Mouse (Mus musculus): ENCODE measurements at regions not wholly inside any gene's neighbourhood (a gene's known extent, or its start where the extent isn't known, plus 50 kb on each side); places are given as distances from the start of the nearest gene placed in this dataset.

GRCm38 (mm10) chr8:77829764-77830163, 105.5 kb upstream of the Ednra start:
- peak; percentile 81 for DNase-seq (ENCODE audit: low spot score)
- H3K4me3 ChIP-seq (ENCODE audit: low read depth, low read length): no peak overlapping the region
- peak overlapping the region; percentile 6; the same call in 1 of the 2 replicates for H3K4me2 ChIP-seq (ENCODE audit: low read depth, low read length)
- peak overlapping the region; percentile 84 for H3K27ac ChIP-seq (replicated peaks; ENCODE audit: low read depth, low read length)
- no peaks in the 10 kb centered on the region for H3K27me3 ChIP-seq (ENCODE audit: control insufficient read depth, insufficient read depth, low read length)
- ATAC-seq (replicated peaks; ENCODE audit: insufficient number of reproducible peaks, low FRiP score, low TSS enrichment, low read depth): peak; percentile 49
- H3K9ac ChIP-seq (replicated peaks; ENCODE audit: low read length): 0 out of 2 replicates have a peak overlapping the region, but pooled peaks have one; percentile 2
- peaks cover 3% of the 10 kb centered on the region for H3K4me1 ChIP-seq (ENCODE audit: control insufficient read depth, insufficient read depth, low read length)
- H3K9me3 ChIP-seq (replicated peaks; ENCODE audit: control insufficient read depth, low read length): no peaks in the 10 kb centered on the region
- WGBS: 32% methylated on average over 5 of the region's 5 CpGs
- no peaks in the 10 kb centered on the region for H3K36me3 ChIP-seq (replicated peaks; ENCODE audit: control insufficient read depth, insufficient read depth, low read depth, low read length)

GRCm38 (mm10) chr8:77834283-77834682, 110.0 kb upstream of the Ednra start:
- Histone ChIP-seq H3K9me3 (replicated peaks; ENCODE audit: control insufficient read depth, low read length) (no peaks in the 10 kb centered on the region), H3K36me3 (replicated peaks; ENCODE audit: control insufficient read depth, insufficient read depth, low read depth, low read length) (no peaks in the 10 kb centered on the region), H3K27me3 (ENCODE audit: control insufficient read depth, insufficient read depth, low read length) (no peaks in the 10 kb centered on the region), H3K4me2 (ENCODE audit: low read depth, low read length) (no peak overlapping the region), H3K4me3 (ENCODE audit: low read depth, low read length) (no peak overlapping the region), H3K27ac (replicated peaks; ENCODE audit: low read depth, low read length) (no peak overlapping the region), H3K4me1 (ENCODE audit: control insufficient read depth, insufficient read depth, low read length) (no peaks in the 10 kb centered on the region), H3K9ac (replicated peaks; ENCODE audit: low read length) (no peak overlapping the region)
- ATAC-seq (replicated peaks; ENCODE audit: insufficient number of reproducible peaks, low FRiP score, low TSS enrichment, low read depth) (no peak), DNase-seq (ENCODE audit: low spot score) (no peak)
- 71% methylated on average over 6 of the region's 6 CpGs for WGBS

GRCm38 (mm10) chr8:77836902-77837489, 112.7 kb upstream of the Ednra start:
- no peak for ATAC-seq (replicated peaks; ENCODE audit: insufficient number of reproducible peaks, low FRiP score, low TSS enrichment, low read depth)
- Histone ChIP-seq H3K27ac (replicated peaks; ENCODE audit: low read depth, low read length) (no peak overlapping the region), H3K27me3 (ENCODE audit: control insufficient read depth, insufficient read depth, low read length) (no peaks in the 10 kb centered on the region), H3K4me3 (ENCODE audit: low read depth, low read length) (no peak overlapping the region), H3K9ac (replicated peaks; ENCODE audit: low read length) (no peak overlapping the region), H3K36me3 (replicated peaks; ENCODE audit: control insufficient read depth, insufficient read depth, low read depth, low read length) (no peaks in the 10 kb centered on the region), H3K4me2 (ENCODE audit: low read depth, low read length) (no peak overlapping the region), H3K9me3 (replicated peaks; ENCODE audit: control insufficient read depth, low read length) (no peaks in the 10 kb centered on the region), H3K4me1 (ENCODE audit: control insufficient read depth, insufficient read depth, low read length) (no peaks in the 10 kb centered on the region)
- 78% methylated on average over 5 of the region's 5 CpGs for WGBS
- DNase-seq (ENCODE audit: low spot score): no peak

DNA sequence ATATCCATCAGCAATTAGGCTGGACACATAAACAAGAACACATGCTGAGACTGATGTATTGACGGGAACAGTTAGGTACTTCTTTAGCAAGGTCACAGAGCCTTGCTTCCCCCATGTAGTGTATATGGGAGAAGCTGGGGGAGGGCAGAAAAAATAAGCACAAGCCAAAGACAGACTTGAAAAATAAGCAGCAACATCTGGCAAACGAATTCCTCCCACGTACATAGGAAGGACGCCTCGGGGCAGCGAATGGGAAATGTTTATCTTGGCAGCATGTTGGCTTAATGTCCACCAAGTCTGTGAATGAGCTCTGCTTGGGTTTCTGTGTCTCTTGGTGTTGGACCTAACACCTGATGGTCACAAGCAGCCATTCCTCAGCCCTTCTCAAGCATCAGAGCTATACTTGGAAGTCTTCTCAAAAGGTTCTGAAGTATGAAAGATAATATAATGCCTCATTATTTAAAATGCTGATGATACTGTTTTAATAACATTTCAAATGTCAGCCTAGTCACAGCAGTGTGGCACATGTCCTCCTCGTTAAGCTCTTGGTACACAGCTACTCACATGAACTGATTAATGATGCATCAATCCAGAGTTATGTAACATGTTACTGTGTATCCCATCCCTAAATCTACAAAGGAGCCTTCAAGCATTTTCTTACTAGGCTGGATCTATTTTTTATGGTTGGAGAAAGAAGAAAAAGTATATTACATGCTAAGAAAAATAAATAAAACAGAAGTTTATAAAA, 118.3 kb upstream of the Ednra start:
- 44% methylated on average over 7 of the region's 7 CpGs for WGBS
- DNase-seq (ENCODE audit: low spot score) (peak; percentile 85), ATAC-seq (replicated peaks; ENCODE audit: insufficient number of reproducible peaks, low FRiP score, low TSS enrichment, low read depth) (no peak; the same call in 1 of the 2 replicates)
- Histone ChIP-seq H3K36me3 (replicated peaks; ENCODE audit: control insufficient read depth, insufficient read depth, low read depth, low read length) (no peaks in the 10 kb centered on the region), H3K27ac (replicated peaks; ENCODE audit: low read depth, low read length) (no peak overlapping the region), H3K9me3 (replicated peaks; ENCODE audit: control insufficient read depth, low read length) (no peaks in the 10 kb centered on the region), H3K4me2 (ENCODE audit: low read depth, low read length) (no peak overlapping the region), H3K4me3 (ENCODE audit: low read depth, low read length) (no peak overlapping the region), H3K9ac (replicated peaks; ENCODE audit: low read length) (no peak overlapping the region), H3K27me3 (ENCODE audit: control insufficient read depth, insufficient read depth, low read length) (no peaks in the 10 kb centered on the region), H3K4me1 (ENCODE audit: control insufficient read depth, insufficient read depth, low read length) (no peaks in the 10 kb centered on the region)

DNA sequence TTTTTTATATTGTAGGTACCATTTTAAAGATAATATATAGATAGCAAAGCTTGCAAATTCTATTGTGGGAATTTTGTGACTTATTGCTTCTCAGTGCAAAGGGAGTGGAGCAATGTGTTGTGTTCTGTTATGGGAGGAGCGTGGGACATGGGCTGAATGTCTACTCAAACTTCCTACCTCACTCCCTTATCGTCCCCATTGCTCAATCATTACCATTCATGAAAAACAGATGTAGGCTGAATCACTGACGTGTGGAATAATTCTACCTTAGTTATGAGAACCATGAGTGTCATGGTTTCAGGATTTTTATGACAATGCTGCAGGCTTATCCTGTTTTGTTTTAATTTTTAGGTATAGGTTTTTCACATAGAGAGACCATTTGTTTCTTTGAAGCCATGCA, 119.0 kb upstream of the Ednra start:
- Histone ChIP-seq H3K27me3 (ENCODE audit: control insufficient read depth, insufficient read depth, low read length) (no peaks in the 10 kb centered on the region), H3K4me1 (ENCODE audit: control insufficient read depth, insufficient read depth, low read length) (no peaks in the 10 kb centered on the region), H3K9me3 (replicated peaks; ENCODE audit: control insufficient read depth, low read length) (no peaks in the 10 kb centered on the region), H3K9ac (replicated peaks; ENCODE audit: low read length) (no peak overlapping the region), H3K36me3 (replicated peaks; ENCODE audit: control insufficient read depth, insufficient read depth, low read depth, low read length) (no peaks in the 10 kb centered on the region), H3K27ac (replicated peaks; ENCODE audit: low read depth, low read length) (no peak overlapping the region), H3K4me2 (ENCODE audit: low read depth, low read length) (no peak overlapping the region), H3K4me3 (ENCODE audit: low read depth, low read length) (no peak overlapping the region)
- WGBS: 37% methylated on average over 3 of the region's 3 CpGs
- DNase-seq (ENCODE audit: low spot score): peak; percentile 33
- no peak for ATAC-seq (replicated peaks; ENCODE audit: insufficient number of reproducible peaks, low FRiP score, low TSS enrichment, low read depth)

DNA sequence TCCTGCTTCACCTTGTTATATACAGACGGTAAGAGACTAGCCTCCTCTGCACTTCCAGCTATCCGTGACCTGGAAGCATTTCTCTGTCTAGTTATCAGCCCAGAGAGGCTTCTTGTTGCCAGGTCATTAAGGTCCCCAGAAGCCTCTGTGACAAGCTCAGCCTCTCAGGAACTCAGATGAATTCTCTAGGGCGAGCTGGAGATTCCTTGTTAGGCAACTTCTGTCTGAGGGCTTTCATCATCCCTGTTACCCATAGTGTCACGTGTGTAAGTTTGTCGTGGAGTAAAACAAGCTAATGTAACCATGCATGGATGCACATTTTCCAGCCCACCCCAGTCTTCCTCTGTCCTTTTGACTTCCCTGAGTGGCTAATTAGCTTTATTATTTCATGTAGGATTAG, 126.3 kb upstream of the Ednra start:
- no peaks in the 10 kb centered on the region for H3K36me3 ChIP-seq (replicated peaks; ENCODE audit: control insufficient read depth, insufficient read depth, low read depth, low read length)
- no peak overlapping the region for H3K4me3 ChIP-seq (ENCODE audit: low read depth, low read length)
- no peak overlapping the region for H3K27ac ChIP-seq (replicated peaks; ENCODE audit: low read depth, low read length)
- no peak overlapping the region for H3K9ac ChIP-seq (replicated peaks; ENCODE audit: low read length)
- no peaks in the 10 kb centered on the region for H3K27me3 ChIP-seq (ENCODE audit: control insufficient read depth, insufficient read depth, low read length)
- H3K9me3 ChIP-seq (replicated peaks; ENCODE audit: control insufficient read depth, low read length): no peaks in the 10 kb centered on the region
- ATAC-seq (replicated peaks; ENCODE audit: insufficient number of reproducible peaks, low FRiP score, low TSS enrichment, low read depth): no peak
- 69% methylated on average over 5 of the region's 5 CpGs for WGBS
- H3K4me2 ChIP-seq (ENCODE audit: low read depth, low read length): no peak overlapping the region
- H3K4me1 ChIP-seq (ENCODE audit: control insufficient read depth, insufficient read depth, low read length): no peaks in the 10 kb centered on the region
- no peak for DNase-seq (ENCODE audit: low spot score)

DNA sequence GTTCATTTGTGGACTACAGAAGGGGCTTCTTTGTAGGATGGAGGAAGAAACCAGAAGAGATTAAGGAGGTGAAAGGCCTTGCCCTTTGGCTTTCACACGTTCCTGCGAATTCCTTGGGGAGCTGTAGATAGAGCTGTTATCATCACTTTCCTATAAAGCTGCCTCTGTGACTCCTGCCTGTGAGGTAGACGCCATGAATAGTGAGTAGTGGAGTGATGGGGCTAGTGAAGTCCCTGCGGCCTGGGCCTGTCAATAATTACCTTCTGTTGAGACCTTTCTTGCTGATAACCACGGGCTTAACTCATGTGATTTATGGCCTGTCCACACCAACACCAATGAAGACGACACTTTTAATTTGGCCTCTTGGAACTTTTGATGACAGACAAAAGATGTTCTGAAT, 146.0 kb upstream of the Ednra start:
- 27% methylated on average over 6 of the region's 6 CpGs for WGBS
- Histone ChIP-seq H3K27me3 (ENCODE audit: control insufficient read depth, insufficient read depth, low read length) (no peaks in the 10 kb centered on the region), H3K9ac (replicated peaks; ENCODE audit: low read length) (no peak overlapping the region), H3K9me3 (replicated peaks; ENCODE audit: control insufficient read depth, low read length) (no peaks in the 10 kb centered on the region), H3K4me1 (ENCODE audit: control insufficient read depth, insufficient read depth, low read length) (no peaks in the 10 kb centered on the region), H3K4me3 (ENCODE audit: low read depth, low read length) (no peak overlapping the region), H3K27ac (replicated peaks; ENCODE audit: low read depth, low read length) (no peak overlapping the region), H3K4me2 (ENCODE audit: low read depth, low read length) (no peak overlapping the region), H3K36me3 (replicated peaks; ENCODE audit: control insufficient read depth, insufficient read depth, low read depth, low read length) (no peaks in the 10 kb centered on the region)
- no peak for ATAC-seq (replicated peaks; ENCODE audit: insufficient number of reproducible peaks, low FRiP score, low TSS enrichment, low read depth)
- no peak for DNase-seq (ENCODE audit: low spot score)

DNA sequence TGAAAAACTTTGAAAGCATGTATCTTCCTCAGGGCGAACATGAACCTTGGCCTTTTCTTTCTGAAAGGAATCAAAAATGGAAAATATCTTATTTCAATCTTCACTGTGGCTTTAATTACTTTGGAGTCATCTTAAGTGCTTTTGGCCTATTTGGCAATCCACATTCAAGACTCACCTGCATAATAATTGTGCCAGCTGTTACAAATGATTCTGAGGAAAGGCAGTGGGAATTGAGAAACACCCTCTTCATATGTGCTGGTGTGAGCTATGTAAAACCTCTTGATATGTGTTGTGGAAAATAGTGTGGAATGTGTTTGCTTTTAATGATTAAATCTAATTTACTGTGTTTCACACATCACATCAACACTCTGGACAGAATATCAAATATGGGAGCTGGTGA, 148.5 kb upstream of the Ednra start:
- no peaks in the 10 kb centered on the region for H3K36me3 ChIP-seq (replicated peaks; ENCODE audit: control insufficient read depth, insufficient read depth, low read depth, low read length)
- no peaks in the 10 kb centered on the region for H3K27me3 ChIP-seq (ENCODE audit: control insufficient read depth, insufficient read depth, low read length)
- no peak for DNase-seq (ENCODE audit: low spot score)
- WGBS: 88% methylated on average over 1 of the region's 1 CpGs
- H3K9me3 ChIP-seq (replicated peaks; ENCODE audit: control insufficient read depth, low read length): no peaks in the 10 kb centered on the region
- no peak overlapping the region for H3K4me3 ChIP-seq (ENCODE audit: low read depth, low read length)
- H3K4me1 ChIP-seq (ENCODE audit: control insufficient read depth, insufficient read depth, low read length): no peaks in the 10 kb centered on the region
- H3K9ac ChIP-seq (replicated peaks; ENCODE audit: low read length): no peak overlapping the region
- H3K4me2 ChIP-seq (ENCODE audit: low read depth, low read length): no peak overlapping the region
- no peak for ATAC-seq (replicated peaks; ENCODE audit: insufficient number of reproducible peaks, low FRiP score, low TSS enrichment, low read depth)
- no peak overlapping the region for H3K27ac ChIP-seq (replicated peaks; ENCODE audit: low read depth, low read length)
